Mouse (Mus musculus) embryonic facial prominence, embryonic 13.5 days (tissue): ENCODE results near the gene Slc25a12. TPM values are rescaled to one million over a fixed set of nuclear protein-coding genes. Genes with fewer than 3 reads are reported as not detected.

Experiments
- ATAC-seq: fragments of 200-750 bp; cut with Nextera tagmentation; 2 replicates; pipeline ENCODE4 v1.8.0; 2017; ENCODE audit warnings: low read depth; ENCODE audit not compliant: insufficient number of reproducible peaks, insufficient read depth, low FRiP score, low TSS enrichment
- H3K27ac ChIP-seq: fragments of 300-500 bp; sonication (generic); 2 replicates; pipeline ENCODE4 v1.5.1; 2015; ENCODE audit warnings: moderate library complexity, mild to moderate bottlenecking, inconsistent platforms
- H3K27me3 ChIP-seq: fragments of 300-500 bp; sonication (generic); 2 replicates; pipeline ENCODE4 v1.6.1; 2015; ENCODE audit warnings: mild to moderate bottlenecking, inconsistent platforms
- H3K36me3 ChIP-seq: fragments of 300-500 bp; sonication (generic); 2 replicates; pipeline ENCODE4 v1.6.1; 2015; ENCODE audit warnings: mild to moderate bottlenecking, inconsistent platforms
- H3K4me1 ChIP-seq: fragments of 300-500 bp; sonication (generic); 2 replicates; pipeline ENCODE4 v1.6.1; 2015; ENCODE audit warnings: inconsistent platforms
- H3K4me2 ChIP-seq: fragments of 300-500 bp; sonication (generic); 2 replicates; pipeline ENCODE4 v1.6.1; 2015; ENCODE audit warnings: moderate library complexity, mild to moderate bottlenecking, inconsistent platforms
- H3K4me3 ChIP-seq: fragments of 300-500 bp; sonication (generic); 2 replicates; pipeline ENCODE4 v1.5.1; 2015; ENCODE audit warnings: mild to moderate bottlenecking, inconsistent platforms
- H3K9ac ChIP-seq: fragments of 300-500 bp; sonication (generic); 2 replicates; pipeline ENCODE4 v1.6.1; 2015; ENCODE audit warnings: mild to moderate bottlenecking, inconsistent platforms
- H3K9me3 ChIP-seq: fragments of 300-500 bp; sonication (generic); 2 replicates; pipeline ENCODE4 v1.6.1; 2016; ENCODE audit warnings: inconsistent platforms
- WGBS: fragments of 180-500 bp; shearing (Covaris S2); methylation state at CpG from one replicate; pipeline ENCODE4 v1.1.7; 2015; ENCODE audit warnings: mixed read lengths; 5-methylcytosine and 5-hydroxymethylcytosine counted together
- polyA plus RNA-seq: library from polyadenylated mRNA; unstranded; fragments of >200 nt; fragmentation: Nextera tagmentation; extraction: Ambion mirVana; gene quantifications from 2 replicates; pipeline ENCODE4 v1.2.1, GENCODE M21; 2015

Gene Slc25a12
- polyA plus RNA-seq, 1 experiment from 2014 or later: 36.0 TPM

DNA sequence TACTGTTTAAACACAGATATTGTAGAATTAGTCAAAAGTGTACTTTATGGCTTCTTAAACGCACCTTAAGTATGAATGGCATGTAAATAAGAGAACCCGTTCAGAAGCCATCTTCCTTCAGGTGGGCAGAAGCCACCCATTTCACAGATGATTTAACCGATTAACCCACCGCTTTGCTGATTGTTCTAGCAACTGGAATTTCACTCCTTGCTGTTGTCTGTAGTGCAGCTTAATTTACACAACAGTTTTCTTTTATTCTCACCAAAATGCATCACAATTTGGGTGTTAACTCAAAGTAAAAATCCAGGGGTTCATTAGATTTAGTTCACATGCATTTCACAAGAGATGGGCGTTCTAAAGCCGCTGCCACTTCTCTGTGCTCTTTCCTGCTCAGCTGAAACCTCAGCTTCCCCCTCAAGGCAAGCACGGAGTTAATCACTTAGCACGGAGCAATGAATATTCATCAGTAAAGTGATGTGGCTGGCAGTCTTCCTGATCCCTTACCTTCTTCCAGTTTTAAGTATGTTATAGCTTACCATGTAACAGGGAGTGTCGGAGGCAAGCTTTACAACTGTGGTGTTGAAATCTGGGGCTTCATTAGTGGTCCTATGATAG, 124.4 kb downstream of the Slc25a12 start:
- Histone ChIP-seq H3K27ac (no peak overlapping the region), H3K9ac (no peak overlapping the region), H3K9me3 (no peaks in the 10 kb centered on the region), H3K4me1 (no peaks in the 10 kb centered on the region), H3K4me2 (no peak overlapping the region), H3K4me3 (no peak overlapping the region), H3K27me3 (no peaks in the 10 kb centered on the region), H3K36me3 (peaks cover 37% of the 10 kb centered on the region)
- 74% methylated on average over 9 of the region's 9 CpGs for WGBS
- no peak for ATAC-seq

DNA sequence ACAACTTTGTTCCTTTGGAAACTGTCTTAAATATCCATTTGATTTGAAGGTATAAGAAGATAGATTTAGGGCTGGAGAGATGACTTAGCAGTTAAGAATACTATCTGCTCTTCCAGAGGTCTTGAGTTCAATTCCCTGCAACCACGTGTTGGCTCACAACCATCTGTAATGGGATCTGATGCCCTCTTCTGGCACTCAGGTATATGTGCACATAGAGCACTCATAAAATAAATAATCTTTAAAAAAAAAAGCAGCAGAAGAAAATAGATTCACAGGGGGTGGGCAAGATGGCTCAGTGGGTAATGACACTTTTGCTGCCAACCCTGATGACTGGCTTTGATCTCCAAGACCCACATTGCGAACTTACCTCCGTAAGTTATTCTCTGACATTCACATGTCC, 125.4 kb downstream of the Slc25a12 start:
- H3K27ac ChIP-seq: no peak overlapping the region
- H3K4me1 ChIP-seq: no peaks in the 10 kb centered on the region
- H3K9ac ChIP-seq: no peak overlapping the region
- 84% methylated on average over 3 of the region's 3 CpGs for WGBS
- H3K27me3 ChIP-seq: no peaks in the 10 kb centered on the region
- H3K9me3 ChIP-seq: no peaks in the 10 kb centered on the region
- peaks cover 39% of the 10 kb centered on the region for H3K36me3 ChIP-seq
- no peak overlapping the region for H3K4me3 ChIP-seq
- no peak for ATAC-seq
- no peak overlapping the region for H3K4me2 ChIP-seq

DNA sequence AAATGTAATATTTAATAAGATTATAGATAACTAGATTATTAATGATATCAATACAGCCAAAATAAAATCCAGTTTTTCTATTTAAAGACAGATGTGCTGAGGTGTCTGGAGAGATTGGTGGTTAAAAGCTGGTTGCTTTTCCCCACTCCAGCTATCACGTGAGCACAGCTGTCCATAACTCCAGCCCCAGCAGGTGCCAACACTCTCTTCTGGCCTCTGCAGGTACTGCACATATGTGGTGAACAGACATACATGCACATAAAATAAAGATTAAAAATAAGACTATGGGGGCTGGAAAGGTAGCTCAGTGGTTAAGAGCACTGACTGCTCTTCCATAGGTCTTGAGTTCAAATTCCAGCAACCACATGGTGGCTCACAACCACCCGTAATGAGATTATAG, 126.0 kb downstream of the Slc25a12 start:
- H3K27me3 ChIP-seq: no peaks in the 10 kb centered on the region
- no peaks in the 10 kb centered on the region for H3K4me1 ChIP-seq
- no peak overlapping the region for H3K27ac ChIP-seq
- H3K9me3 ChIP-seq: no peaks in the 10 kb centered on the region
- H3K36me3 ChIP-seq: peaks cover 43% of the 10 kb centered on the region
- H3K9ac ChIP-seq: no peak overlapping the region
- no peak overlapping the region for H3K4me2 ChIP-seq
- no peak for ATAC-seq
- 94% methylated on average over 2 of the region's 2 CpGs for WGBS
- no peak overlapping the region for H3K4me3 ChIP-seq

DNA sequence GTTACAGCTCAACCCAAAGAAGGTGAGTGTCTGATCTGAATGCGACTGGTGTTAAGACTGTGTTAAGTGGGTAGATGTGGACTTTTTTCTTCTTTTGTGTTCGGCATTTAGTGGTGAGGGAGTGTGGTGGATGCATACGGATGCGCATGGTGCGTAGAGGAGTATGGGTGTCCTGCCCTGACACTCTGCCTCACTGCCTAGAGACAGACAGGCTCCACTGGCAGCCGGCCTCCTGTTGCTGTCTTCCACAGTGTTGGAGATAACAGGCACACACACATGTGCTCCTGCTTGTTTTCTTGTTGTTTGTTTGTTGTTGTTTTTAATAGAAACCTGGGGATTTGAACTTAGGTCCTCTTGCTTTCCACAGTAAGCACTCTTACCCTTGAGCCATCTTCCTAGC, 131.5 kb downstream of the Slc25a12 start:
- WGBS: 93% methylated on average over 6 of the region's 6 CpGs
- H3K27ac ChIP-seq: no peak overlapping the region
- no peak overlapping the region for H3K9ac ChIP-seq
- H3K9me3 ChIP-seq: no peaks in the 10 kb centered on the region
- H3K4me1 ChIP-seq: no peaks in the 10 kb centered on the region
- H3K36me3 ChIP-seq: peaks cover 44% of the 10 kb centered on the region
- no peak for ATAC-seq
- H3K27me3 ChIP-seq: no peaks in the 10 kb centered on the region
- no peak overlapping the region for H3K4me3 ChIP-seq
- H3K4me2 ChIP-seq: no peak overlapping the region

DNA sequence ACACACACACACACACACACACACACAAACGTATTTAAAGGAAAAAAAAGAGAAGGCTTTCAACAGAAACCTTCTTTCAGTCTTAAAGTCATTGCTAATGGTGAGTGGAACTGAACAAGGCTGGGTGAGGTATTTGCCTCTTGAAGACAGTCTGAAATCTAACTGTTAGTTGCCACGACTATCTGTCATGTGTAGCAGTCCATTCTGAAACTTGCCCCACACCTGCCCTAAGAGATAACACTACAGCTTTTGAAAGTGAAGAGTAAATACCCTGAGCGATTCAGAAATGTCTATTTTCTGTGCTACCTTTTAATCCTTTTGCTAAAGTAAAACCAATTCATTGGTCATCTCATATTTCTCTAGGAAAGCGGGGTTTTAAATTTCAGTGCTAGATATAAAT, 132.1 kb downstream of the Slc25a12 start:
- 83% methylated on average over 4 of the region's 4 CpGs for WGBS
- Histone ChIP-seq H3K9ac (no peak overlapping the region), H3K4me1 (no peaks in the 10 kb centered on the region), H3K4me2 (no peak overlapping the region), H3K9me3 (no peaks in the 10 kb centered on the region), H3K36me3 (peaks cover 40% of the 10 kb centered on the region), H3K27me3 (no peaks in the 10 kb centered on the region), H3K4me3 (no peak overlapping the region), H3K27ac (no peak overlapping the region)
- ATAC-seq: no peak

DNA sequence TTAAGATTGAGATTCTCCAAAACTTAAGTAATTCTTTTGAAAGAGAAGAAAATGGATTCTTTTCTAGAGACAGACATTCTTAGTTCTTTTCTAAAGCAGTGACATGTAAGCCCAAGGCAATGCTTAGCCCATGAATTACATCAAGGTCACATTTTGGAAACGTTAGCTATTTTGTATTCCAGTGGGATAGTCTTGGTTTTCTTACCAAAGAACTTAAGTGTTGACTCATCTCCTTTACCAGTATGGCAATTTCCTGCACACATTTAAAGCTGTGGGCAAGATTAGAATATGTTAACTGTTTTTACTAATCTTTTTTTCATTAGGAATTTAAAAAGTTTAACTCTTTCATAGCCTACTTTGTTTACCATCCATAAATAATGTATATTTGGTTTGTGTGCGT, 134.6 kb downstream of the Slc25a12 start:
- WGBS: 70% methylated on average over 2 of the region's 2 CpGs
- H3K4me2 ChIP-seq: no peak overlapping the region
- H3K27me3 ChIP-seq: no peaks in the 10 kb centered on the region

DNA sequence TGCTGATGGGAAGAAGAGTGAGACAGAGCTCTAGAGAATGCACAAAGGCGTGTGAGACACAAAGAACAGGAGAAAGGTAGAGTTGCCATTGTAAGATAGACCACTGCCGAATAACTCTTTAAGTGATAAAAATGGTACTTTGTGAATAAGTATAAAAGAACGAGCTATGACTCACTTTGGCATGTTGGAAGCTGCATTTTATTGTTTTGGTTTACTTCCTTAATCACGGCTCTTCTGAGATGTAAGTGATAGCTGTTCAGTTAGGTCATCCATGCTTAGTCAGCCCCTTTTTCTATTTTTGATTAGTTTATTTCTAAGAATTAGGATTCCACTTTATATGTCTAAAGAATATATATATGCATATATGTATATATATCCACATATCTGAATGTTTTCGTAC, 135.6 kb downstream of the Slc25a12 start:
- Histone ChIP-seq H3K27me3 (no peaks in the 10 kb centered on the region), H3K9ac (no peak overlapping the region), H3K4me1 (0 out of 2 replicates have a peak, but pooled peaks cover 2% of the 10 kb centered on the region), H3K9me3 (no peaks in the 10 kb centered on the region), H3K27ac (no peak overlapping the region), H3K4me2 (no peak overlapping the region), H3K4me3 (no peak overlapping the region), H3K36me3 (peaks cover 25% of the 10 kb centered on the region)
- ATAC-seq: no peak
- 83% methylated on average over 5 of the region's 5 CpGs for WGBS

More for the DNA sequence above, 134.6 kb downstream of the Slc25a12 start:
- no peak overlapping the region for H3K9ac ChIP-seq
- H3K27ac ChIP-seq: no peak overlapping the region
- no peaks in the 10 kb centered on the region for H3K9me3 ChIP-seq
- H3K36me3 ChIP-seq: peaks cover 32% of the 10 kb centered on the region
- no peak for ATAC-seq
- H3K4me1 ChIP-seq: no peaks in the 10 kb centered on the region
- no peak overlapping the region for H3K4me3 ChIP-seq

DNA sequence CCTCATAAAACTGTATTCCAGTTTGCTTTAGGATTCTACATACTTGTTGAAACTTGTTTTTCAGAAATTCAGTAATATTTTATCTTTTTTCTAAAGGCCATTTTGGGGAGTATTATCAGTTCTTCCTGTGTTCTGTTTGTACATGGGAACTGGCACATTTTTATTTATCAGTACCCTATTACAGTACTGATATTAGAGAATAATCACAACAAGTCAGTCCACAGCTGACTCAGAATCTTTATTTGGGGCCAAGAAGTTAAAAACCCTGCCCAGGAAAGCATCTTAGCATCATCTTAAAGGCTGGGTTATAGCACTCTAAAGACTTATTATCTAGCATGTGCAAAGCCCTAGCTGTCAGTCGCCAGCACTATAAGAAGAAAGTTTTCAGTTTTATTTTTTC, 137.9 kb downstream of the Slc25a12 start:
- Histone ChIP-seq H3K27me3 (no peaks in the 10 kb centered on the region), H3K4me2 (no peak overlapping the region), H3K9me3 (no peaks in the 10 kb centered on the region), H3K4me3 (no peak overlapping the region), H3K9ac (no peak overlapping the region), H3K27ac (no peak overlapping the region), H3K36me3 (peaks cover 11% of the 10 kb centered on the region), H3K4me1 (0 out of 2 replicates have a peak, but pooled peaks cover 3% of the 10 kb centered on the region)
- 78% methylated on average over 1 of the region's 1 CpGs for WGBS
- ATAC-seq: no peak

DNA sequence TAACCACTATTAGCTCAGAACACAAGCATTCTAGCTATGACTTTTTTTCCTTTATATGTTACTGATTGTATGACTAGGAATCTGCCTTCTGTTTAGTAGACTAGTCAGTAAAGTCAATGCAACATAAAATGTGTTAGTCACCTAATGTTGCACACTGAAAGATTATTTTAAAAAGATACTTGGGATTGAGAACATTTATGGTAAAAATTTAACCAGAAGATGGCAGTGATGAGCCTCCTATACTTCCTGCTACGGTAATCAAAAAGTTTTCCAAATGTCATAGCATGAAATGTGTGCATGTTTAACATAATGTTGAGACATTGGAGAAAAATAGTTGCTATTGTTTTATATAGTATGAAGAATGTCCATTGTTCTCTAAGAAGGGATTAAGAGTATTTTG, 140.2 kb downstream of the Slc25a12 start:
- no peak overlapping the region for H3K9ac ChIP-seq
- no peak overlapping the region for H3K27ac ChIP-seq
- 33% methylated on average over 1 of the region's 1 CpGs for WGBS
- no peak overlapping the region for H3K4me2 ChIP-seq
- no peaks in the 10 kb centered on the region for H3K27me3 ChIP-seq
- H3K4me1 ChIP-seq: 0 out of 2 replicates have a peak, but pooled peaks cover 3% of the 10 kb centered on the region
- no peaks in the 10 kb centered on the region for H3K9me3 ChIP-seq
- H3K36me3 ChIP-seq: peaks cover 30% of the 10 kb centered on the region
- H3K4me3 ChIP-seq: no peak overlapping the region
- ATAC-seq: no peak

Other genes starting within 250 kb of the Slc25a12 start
- 4.2 and 5.4 TPM in 2 replicates for gene Cybrd1, start 249.8 kb downstream of the Slc25a12 start, polyA plus RNA-seq
- 110 and 120 TPM in 2 replicates for gene Dync1i2, start 156.0 kb downstream of the Slc25a12 start, polyA plus RNA-seq
- gene Hat1, start 21.2 kb upstream of the Slc25a12 start, polyA plus RNA-seq: 117 and 135 TPM in 2 replicates
- 51.8 and 52.1 TPM in 2 replicates for gene Metap1d, start 85.5 kb upstream of the Slc25a12 start, polyA plus RNA-seq
- 15.1 and 18.3 TPM in 2 replicates for gene Dlx1, start 160.4 kb upstream of the Slc25a12 start, polyA plus RNA-seq
- gene Dlx2, start 179.0 kb upstream of the Slc25a12 start, polyA plus RNA-seq: 7.8 and 10.0 TPM in 2 replicates